Mouse (Mus musculus) left cerebral cortex, postnatal 36 days (tissue): ENCODE results near the gene Erf. TPM values are rescaled to one million over a fixed set of nuclear protein-coding genes. Genes with fewer than 3 reads are reported as not detected.
A peak's percentile ranks its signal among the peaks of the same experiment; 100 is the strongest.

Experiments
- DNase-seq, 2 experiments: peaks; one replicate each; pipeline ENCODE4 v3.0.0; 2021 to 2022; ENCODE audit warnings: low spot score in 2 of 2, mixed read lengths in 1 of 2
- intact Hi-C: fragments of 180-260 bp; cut with DNase I; formaldehyde crosslinking; loops from one replicate; pipeline ENCODE4 v1.15.1; 2025
- total RNA-seq, 2 experiments: library from RNA; stranded (reverse); gene quantifications; 2 replicates each; pipeline ENCODE4 v1.2.3; 2021

Gene Erf
- total RNA-seq, 2 experiments from 2014 or later = 55.8 to 76.2 TPM

- intact Hi-C loops = no loop called here
These were observed 30.0 kb downstream of the Erf start, which contains the start of gene Dedd2 for GRCm38 (mm10) chr7:25220457-25221101. Gene Dedd2 (minus strand): TSS chr7:25220615.

GRCm38 (mm10) chr7:25219756-25220456 lies 30.7 kb downstream of the Erf start:
- intact Hi-C loops = no loop called here
- peak; percentile 94 for DNase-seq

More at GRCm38 (mm10) chr7:25220457-25221101, 30.0 kb downstream of the Erf start, which contains the start of gene Dedd2:
- no peak for DNase-seq

DNA sequence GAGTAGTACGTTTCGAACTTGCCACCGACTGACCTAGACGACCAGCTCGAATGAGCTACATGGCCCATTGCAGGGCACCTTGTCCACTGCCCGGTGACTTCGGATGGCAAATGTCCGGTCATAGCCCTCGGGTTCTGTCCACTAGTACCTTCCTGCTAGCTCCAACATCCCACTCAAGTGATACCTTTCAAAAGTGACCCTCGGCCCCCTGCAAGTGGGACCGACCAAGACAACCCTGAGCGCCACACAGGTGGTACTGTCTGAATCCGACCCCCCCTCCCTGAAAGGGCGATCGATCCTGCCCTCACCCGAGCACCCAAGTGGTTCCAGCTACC lies 31.2 kb downstream of the Erf start:
- intact Hi-C loops = no loop called here
- peak in 1 of 2 experiments; percentile 36 for DNase-seq

- peak; percentile 40 to 47 for DNase-seq
- intact Hi-C loops = no loop called here
These were observed 31.7 kb downstream of the Erf start for GRCm38 (mm10) chr7:25218705-25219415.

GRCm38 (mm10) chr7:25217653-25218395 lies 32.7 kb downstream of the Erf start:
- intact Hi-C loops = no loop called here
- no peak for DNase-seq

DNA sequence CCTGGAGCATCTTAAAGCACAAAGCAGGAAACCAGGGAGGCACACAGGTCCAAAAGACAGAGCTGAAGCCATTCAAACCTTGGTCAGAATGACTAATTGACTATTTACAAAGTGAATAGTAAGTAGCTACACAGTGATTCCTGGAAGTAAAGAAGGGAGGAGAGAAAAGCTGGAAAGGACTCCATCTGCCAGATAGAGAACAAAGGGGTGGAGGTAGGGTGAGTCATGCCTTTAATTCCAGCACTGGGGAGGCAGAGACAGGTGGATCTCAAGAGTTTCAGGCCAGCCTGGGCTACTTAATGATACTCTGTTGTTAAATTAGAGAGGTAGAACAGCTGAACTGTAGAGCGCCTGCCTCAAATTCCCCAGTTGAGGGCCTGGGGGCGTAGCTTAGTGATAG lies 36.4 kb downstream of the Erf start:
- no peak for DNase-seq
- intact Hi-C loops = no loop called here

GRCm38 (mm10) chr7:25213099-25213498 lies 37.5 kb downstream of the Erf start:
- DNase-seq = no peak
- intact Hi-C loops = no loop called here

GRCm38 (mm10) chr7:25210482-25210881 lies 40.1 kb downstream of the Erf start:
- no peak for DNase-seq
- intact Hi-C loops = no loop called here

GRCm38 (mm10) chr7:25209161-25209622 lies 41.4 kb downstream of the Erf start:
- intact Hi-C loops = no loop called here
- no peak for DNase-seq

DNA sequence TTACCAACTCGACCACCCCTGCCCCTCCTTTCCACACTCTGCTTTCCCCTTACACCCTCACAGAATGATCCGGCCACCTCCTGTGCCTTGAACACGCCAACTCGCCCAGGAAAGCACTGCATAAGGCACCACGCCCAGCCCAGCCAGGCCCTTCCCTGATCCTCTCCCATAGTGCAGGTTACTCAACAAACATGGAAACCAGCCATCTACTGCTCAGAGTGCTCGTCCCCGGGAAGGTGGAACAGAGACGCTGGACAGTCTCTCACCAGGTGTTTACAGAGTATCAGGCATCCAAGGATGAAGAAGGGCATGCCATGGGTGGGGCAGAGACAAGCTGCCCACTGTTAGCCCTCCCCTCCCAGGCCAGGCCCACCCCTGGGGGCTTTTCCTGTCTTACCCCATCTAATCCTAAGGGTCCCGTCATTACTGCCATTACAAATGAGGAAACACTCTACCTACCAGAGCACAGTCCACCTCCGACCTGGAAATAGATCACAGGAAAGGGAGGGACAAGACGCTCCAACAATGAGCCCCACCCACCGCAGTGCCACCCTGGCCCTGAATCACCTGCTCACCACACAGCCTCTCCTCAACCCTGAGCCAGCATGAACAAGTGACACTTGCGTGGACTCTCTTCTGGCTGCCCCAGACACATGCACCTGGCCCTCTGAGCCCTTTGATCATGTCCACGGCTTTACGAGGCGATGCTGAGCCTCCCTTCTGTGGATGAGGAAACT lies 44.3 kb downstream of the Erf start:
- DNase-seq = no peak
- intact Hi-C loops = no loop called here

DNA sequence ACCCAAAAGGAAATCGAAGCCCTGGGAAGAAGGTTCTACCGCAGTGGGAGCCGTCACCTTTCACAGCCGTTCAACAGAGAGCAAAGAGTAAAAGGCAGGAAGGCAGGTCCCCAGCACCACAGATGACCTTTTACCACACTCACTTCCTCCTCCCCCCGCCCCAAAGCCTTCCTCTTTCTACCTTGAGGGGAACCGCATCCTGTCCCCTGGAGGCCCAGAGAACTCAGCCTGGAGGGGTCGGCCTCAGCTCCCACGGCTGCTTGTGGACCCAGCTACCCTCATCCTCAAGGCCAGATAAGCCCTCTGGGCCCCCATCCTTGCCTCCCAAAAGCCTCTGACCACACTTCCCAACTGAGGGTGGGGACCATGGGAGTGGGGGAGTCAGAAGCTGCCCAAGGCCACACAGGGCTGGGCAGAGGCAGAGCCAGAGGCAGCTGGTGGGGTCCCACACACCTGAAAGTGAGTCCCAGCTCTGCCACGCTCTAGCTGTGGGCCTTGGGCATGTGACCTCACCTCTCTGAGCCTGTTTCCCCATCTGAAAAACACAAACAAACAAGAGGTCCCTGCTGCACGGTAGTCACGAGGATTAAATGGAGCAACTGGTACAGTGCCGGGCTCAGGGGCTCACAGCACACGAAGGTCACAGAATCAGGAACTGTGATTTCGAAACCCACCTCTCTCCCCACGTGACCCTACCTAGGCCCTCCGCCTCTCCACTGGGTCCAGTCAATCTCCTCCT lies 45.0 kb downstream of the Erf start:
- no peak for DNase-seq
- intact Hi-C loops = no loop called here

DNA sequence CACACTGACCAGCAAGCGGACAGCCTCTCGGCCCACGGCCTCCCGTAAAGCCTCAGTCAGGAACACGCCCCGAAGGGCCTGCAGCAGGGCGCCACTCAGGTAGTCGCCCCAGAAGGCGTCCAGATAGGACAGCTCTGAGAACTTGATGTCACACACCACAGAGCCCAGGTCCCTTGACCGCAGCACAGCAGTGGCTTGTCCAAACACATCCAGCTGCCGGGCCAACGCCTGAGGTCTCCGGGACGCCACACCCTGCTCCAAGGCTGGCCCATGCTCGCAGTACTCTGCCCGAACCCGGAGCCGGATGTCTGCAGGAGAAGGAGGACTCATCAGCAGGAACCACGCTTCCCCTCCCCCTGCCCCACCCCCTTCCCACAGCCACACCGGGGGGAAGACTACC lies 46.9 kb downstream of the Erf start:
- intact Hi-C loops = no loop called here

GRCm38 (mm10) chr7:25197384-25198018 lies 53.1 kb downstream of the Erf start:
- no peak for DNase-seq
- intact Hi-C loops = no loop called here

More for the DNA sequence above, 46.9 kb downstream of the Erf start:
- no peak for DNase-seq

- no peak for DNase-seq
- intact Hi-C loops = no loop called here
These were observed 54.5 kb downstream of the Erf start for GRCm38 (mm10) chr7:25196107-25196506.

- DNase-seq = no peak
- intact Hi-C loops = no loop called here
These were observed 55.4 kb downstream of the Erf start for GRCm38 (mm10) chr7:25195148-25195547.
